Mouse (Mus musculus): ENCODE measurements at regions not wholly inside any gene's neighbourhood (a gene's known extent, or its start where the extent isn't known, plus 50 kb on each side); places are given as distances from the start of the nearest gene placed in this dataset.

DNA sequence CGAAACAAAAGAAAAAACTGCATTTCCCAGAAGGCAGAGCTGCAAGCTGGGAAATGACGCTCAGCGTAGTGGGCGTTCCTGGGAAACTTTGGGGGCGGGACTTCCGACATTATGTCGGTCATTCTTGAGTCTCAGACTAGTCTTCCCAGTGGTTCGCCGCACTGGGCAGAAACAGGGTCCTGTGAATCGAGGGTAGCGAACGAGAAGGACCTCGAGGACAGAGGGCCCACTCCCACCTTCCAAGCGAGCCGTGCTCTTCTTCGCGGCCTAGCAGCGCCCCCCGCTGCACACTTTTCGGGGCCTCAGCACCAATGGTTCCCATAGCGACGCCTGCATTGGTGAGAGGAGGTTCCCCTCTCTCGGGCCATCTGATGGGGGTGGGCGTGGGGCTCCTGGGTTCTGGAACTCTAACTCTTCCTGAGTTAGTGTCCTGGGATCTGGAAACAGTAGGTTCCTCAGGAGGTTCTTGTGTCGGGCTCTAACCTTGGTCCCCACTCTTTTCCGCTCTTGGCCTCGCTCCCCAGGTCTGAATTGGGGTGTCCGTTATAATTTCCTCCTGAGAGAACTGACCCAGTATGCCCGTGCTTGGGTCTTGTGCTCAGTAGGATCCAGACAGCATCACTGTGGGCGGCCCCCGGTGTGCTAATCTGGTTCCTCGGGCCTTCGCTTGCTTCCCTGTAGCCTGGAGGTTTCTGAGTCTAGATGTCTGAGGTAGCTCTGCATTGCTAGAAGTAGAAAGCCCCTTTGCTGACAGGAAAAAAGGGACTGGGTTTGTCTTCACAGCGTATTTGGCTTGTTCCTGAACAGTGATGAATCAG, 52.8 kb upstream of the Gramd1a start:
- peak; percentile 41 to 68 for DNase-seq (ENCODE audit: low read depth in 2 of 2, low spot score in 2 of 2)

DNA sequence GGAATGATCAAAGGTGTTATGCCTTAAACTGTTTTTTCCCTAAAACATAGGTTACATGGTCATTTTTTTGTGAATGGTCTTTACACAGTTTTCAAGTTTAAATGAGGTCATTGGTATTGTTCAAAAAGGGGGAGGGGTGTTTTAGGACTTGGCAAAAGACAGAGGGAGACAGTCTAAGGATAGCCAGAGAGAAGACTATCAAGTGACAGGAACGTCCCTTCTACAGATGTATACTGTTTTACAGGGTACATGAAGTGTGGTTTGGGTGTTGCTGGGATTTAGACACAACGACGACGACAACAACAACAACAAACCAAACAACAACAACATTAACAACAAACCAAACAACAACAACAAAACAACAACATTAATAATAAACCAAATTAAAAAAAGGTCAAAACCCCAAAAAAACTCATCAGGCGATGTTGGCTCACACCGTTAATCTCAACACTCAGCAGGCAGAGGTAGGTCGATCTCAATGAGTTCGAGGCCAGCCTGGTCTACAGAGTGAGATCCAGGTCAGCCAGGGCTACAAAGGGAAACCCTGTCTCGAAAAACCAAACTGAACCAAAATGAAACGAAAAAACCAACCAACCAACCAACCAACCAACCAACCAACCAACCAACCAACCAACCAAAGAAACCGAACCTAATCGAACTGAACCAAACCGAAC, 52.0 kb upstream of the Gramd1a start:
- no peak for DNase-seq (ENCODE audit: low read depth in 2 of 2, low spot score in 2 of 2)

Data from CD8-positive naive resting alpha-beta T cell, adult 2 months (primary cell).